Mouse (Mus musculus) midbrain, embryonic 16.5 days (tissue): ENCODE data around the gene Uvrag. TPM values are rescaled to one million over a fixed set of nuclear protein-coding genes. Genes with fewer than 3 reads are reported as not detected.

Source experiments
- ATAC-seq: fragments of 200-750 bp; cut with Nextera tagmentation; 2 replicates; pipeline ENCODE4 v1.8.0; 2017; ENCODE audit warnings: moderate TSS enrichment
- H3K27ac ChIP-seq: fragments of 300-500 bp; sonication (generic); 2 replicates; pipeline ENCODE4 v1.5.1; 2014; ENCODE audit warnings: mild to moderate bottlenecking, low read length, mixed read lengths
- H3K27me3 ChIP-seq: fragments of 300-500 bp; sonication (generic); 2 replicates; pipeline ENCODE4 v1.6.1; 2014; ENCODE audit warnings: low read depth, low read length, mixed read lengths; ENCODE audit not compliant: control insufficient read depth, insufficient read depth
- H3K36me3 ChIP-seq: fragments of 300-500 bp; sonication (generic); 2 replicates; pipeline ENCODE4 v1.6.1; 2014; ENCODE audit warnings: mild to moderate bottlenecking, low read length, moderate library complexity, mixed read lengths; ENCODE audit not compliant: control insufficient read depth, insufficient read depth
- H3K4me1 ChIP-seq: fragments of 300-500 bp; sonication (generic); 2 replicates; pipeline ENCODE4 v1.6.1; 2014; ENCODE audit warnings: mild to moderate bottlenecking, low read length, mixed read lengths; ENCODE audit not compliant: control insufficient read depth, insufficient read depth
- H3K4me2 ChIP-seq: fragments of 300-500 bp; sonication (generic); 2 replicates; pipeline ENCODE4 v1.6.1; 2014; ENCODE audit warnings: mild to moderate bottlenecking, low read length, mixed read lengths
- H3K4me3 ChIP-seq: fragments of 300-500 bp; sonication (generic); 2 replicates; pipeline ENCODE4 v1.5.1; 2014; ENCODE audit warnings: low read depth, mild to moderate bottlenecking, low read length, moderate library complexity, mixed read lengths
- H3K9ac ChIP-seq: fragments of 300-500 bp; sonication (generic); 2 replicates; pipeline ENCODE4 v1.6.1; 2014; ENCODE audit warnings: low read depth, low read length, mixed read lengths
- H3K9me3 ChIP-seq: fragments of 300-500 bp; sonication (generic); replicated peaks from 2 replicates; pipeline ENCODE4 v1.6.1; 2014; ENCODE audit warnings: mild to moderate bottlenecking, low read length, mixed read lengths; ENCODE audit not compliant: control insufficient read depth, poor library complexity, severe bottlenecking
- WGBS: fragments of 180-500 bp; shearing (Covaris S2); extraction: QIAGEN DNeasy Blood & Tissue Kit; methylation state at CpG from one replicate; pipeline ENCODE4 v1.1.7; 2014; 5-methylcytosine and 5-hydroxymethylcytosine counted together
- polyA plus RNA-seq: library from polyadenylated mRNA; unstranded; fragments of >200 nt; fragmentation: Nextera tagmentation; extraction: Ambion mirVana; gene quantifications from 2 replicates; pipeline ENCODE4 v1.2.1, GENCODE M21; 2015

Uvrag gene
- polyA plus RNA-seq, 1 experiment from 2014 or later: 16.0 TPM

- Histone ChIP-seq H3K4me1 (no peaks in the 10 kb centered on the region), H3K4me2 (no peak overlapping the region), H3K9me3 (no peaks in the 10 kb centered on the region), H3K9ac (no peak overlapping the region), H3K36me3 (no peaks in the 10 kb centered on the region), H3K27me3 (no peaks in the 10 kb centered on the region), H3K27ac (no peak overlapping the region), H3K4me3 (no peak overlapping the region)
- 90% methylated on average over 9 of the region's 9 CpGs for WGBS
- no peak for ATAC-seq
These were observed 28.9 kb upstream of the Uvrag start for GRCm38 (mm10) chr7:99169717-99170403.

- WGBS: 85% methylated on average over 6 of the region's 6 CpGs
- Histone ChIP-seq H3K4me1 (no peaks in the 10 kb centered on the region), H3K9ac (no peak overlapping the region), H3K27ac (no peak overlapping the region), H3K36me3 (no peaks in the 10 kb centered on the region), H3K9me3 (no peaks in the 10 kb centered on the region), H3K4me3 (no peak overlapping the region), H3K27me3 (no peaks in the 10 kb centered on the region), H3K4me2 (no peak overlapping the region)
- ATAC-seq: no peak
These were observed 27.8 kb upstream of the Uvrag start for GRCm38 (mm10) chr7:99168756-99169155.

GRCm38 (mm10) chr7:99167939-99168338 is 27.0 kb upstream of the Uvrag start:
- Histone ChIP-seq H3K9me3 (no peaks in the 10 kb centered on the region), H3K27ac (no peak overlapping the region), H3K27me3 (no peaks in the 10 kb centered on the region), H3K4me1 (no peaks in the 10 kb centered on the region), H3K36me3 (no peaks in the 10 kb centered on the region), H3K4me3 (no peak overlapping the region), H3K4me2 (no peak overlapping the region), H3K9ac (no peak overlapping the region)
- WGBS: 61% methylated on average over 5 of the region's 5 CpGs
- ATAC-seq: no peak

- H3K9ac ChIP-seq: no peak overlapping the region
- no peak overlapping the region for H3K4me2 ChIP-seq
- no peaks in the 10 kb centered on the region for H3K27me3 ChIP-seq
- no peaks in the 10 kb centered on the region for H3K4me1 ChIP-seq
- H3K4me3 ChIP-seq: no peak overlapping the region
- 91% methylated on average over 8 of the region's 8 CpGs for WGBS
- no peak overlapping the region for H3K27ac ChIP-seq
- H3K9me3 ChIP-seq: no peaks in the 10 kb centered on the region
- no peaks in the 10 kb centered on the region for H3K36me3 ChIP-seq
- ATAC-seq: no peak
These were observed 25.2 kb upstream of the Uvrag start for GRCm38 (mm10) chr7:99166159-99166558.

GRCm38 (mm10) chr7:99164873-99165410 is 24.0 kb upstream of the Uvrag start:
- H3K4me1 ChIP-seq: no peaks in the 10 kb centered on the region
- no peak overlapping the region for H3K9ac ChIP-seq
- no peak overlapping the region for H3K4me3 ChIP-seq
- H3K27ac ChIP-seq: no peak overlapping the region
- H3K4me2 ChIP-seq: no peak overlapping the region
- no peaks in the 10 kb centered on the region for H3K36me3 ChIP-seq
- H3K9me3 ChIP-seq: no peaks in the 10 kb centered on the region
- H3K27me3 ChIP-seq: no peaks in the 10 kb centered on the region
- WGBS: 97% methylated on average over 7 of the region's 7 CpGs
- ATAC-seq: no peak

GRCm38 (mm10) chr7:99162462-99162861 is 21.5 kb upstream of the Uvrag start:
- Histone ChIP-seq H3K4me1 (no peaks in the 10 kb centered on the region), H3K9me3 (no peaks in the 10 kb centered on the region), H3K27ac (no peak overlapping the region), H3K36me3 (no peaks in the 10 kb centered on the region), H3K4me2 (no peak overlapping the region), H3K4me3 (no peak overlapping the region), H3K27me3 (no peaks in the 10 kb centered on the region), H3K9ac (no peak overlapping the region)
- 92% methylated on average over 7 of the region's 7 CpGs for WGBS
- no peak for ATAC-seq

GRCm38 (mm10) chr7:99161961-99162360 is 21.0 kb upstream of the Uvrag start:
- H3K9ac ChIP-seq: no peak overlapping the region
- no peaks in the 10 kb centered on the region for H3K36me3 ChIP-seq
- no peak overlapping the region for H3K4me3 ChIP-seq
- H3K27me3 ChIP-seq: no peaks in the 10 kb centered on the region
- H3K4me1 ChIP-seq: no peaks in the 10 kb centered on the region
- no peak overlapping the region for H3K4me2 ChIP-seq
- 87% methylated on average over 11 of the region's 11 CpGs for WGBS
- H3K9me3 ChIP-seq: no peaks in the 10 kb centered on the region
- no peak for ATAC-seq
- no peak overlapping the region for H3K27ac ChIP-seq

- Histone ChIP-seq H3K27ac (no peak overlapping the region), H3K36me3 (no peaks in the 10 kb centered on the region), H3K4me3 (no peak overlapping the region), H3K4me1 (no peaks in the 10 kb centered on the region), H3K4me2 (no peak overlapping the region), H3K27me3 (no peaks in the 10 kb centered on the region), H3K9me3 (no peaks in the 10 kb centered on the region), H3K9ac (no peak overlapping the region)
- ATAC-seq: no peak
- WGBS: 60% methylated on average over 4 of the region's 4 CpGs
These were observed 20.6 kb upstream of the Uvrag start for GRCm38 (mm10) chr7:99161529-99161928.

GRCm38 (mm10) chr7:99160995-99161394 is 20.1 kb upstream of the Uvrag start:
- H3K9me3 ChIP-seq: no peaks in the 10 kb centered on the region
- H3K4me3 ChIP-seq: no peak overlapping the region
- H3K27me3 ChIP-seq: no peaks in the 10 kb centered on the region
- H3K9ac ChIP-seq: no peak overlapping the region
- no peak overlapping the region for H3K27ac ChIP-seq
- 69% methylated on average over 7 of the region's 7 CpGs for WGBS
- ATAC-seq: no peak
- no peaks in the 10 kb centered on the region for H3K4me1 ChIP-seq
- H3K4me2 ChIP-seq: no peak overlapping the region
- no peaks in the 10 kb centered on the region for H3K36me3 ChIP-seq
